Mouse (Mus musculus) cerebellum, postnatal 25 days (tissue): ENCODE measurements around the gene Rho.

Experiments
- DNase-seq, 2 experiments: peaks; one replicate each; pipeline ENCODE4 v3.0.0; 2021; ENCODE audit warnings: mixed read lengths in 2 of 2

Gene Rho

GRCm38 (mm10) chr6:115915601-115916445, 15.7 kb upstream of the Rho start:
- peak; percentile 72 to 80 for DNase-seq

GRCm38 (mm10) chr6:115916611-115917010, 14.9 kb upstream of the Rho start:
- DNase-seq = peak; percentile 64 to 72

GRCm38 (mm10) chr6:115918615-115919014, 12.9 kb upstream of the Rho start:
- no peak for DNase-seq

GRCm38 (mm10) chr6:115919876-115920275, 11.7 kb upstream of the Rho start:
- DNase-seq = no peak

- no peak for DNase-seq
Measured at GRCm38 (mm10) chr6:115924829-115925228, 6.7 kb upstream of the Rho start.

GRCm38 (mm10) chr6:115926416-115926815, 5.1 kb upstream of the Rho start:
- no peak for DNase-seq

- DNase-seq = no peak
Measured at GRCm38 (mm10) chr6:115927292-115928242, 4.0 kb upstream of the Rho start.

GRCm38 (mm10) chr6:115930018-115930417, 1.5 kb upstream of the Rho start:
- no peak for DNase-seq

GRCm38 (mm10) chr6:115932391-115932790, 843 bp downstream of the Rho start:
- no peak for DNase-seq

- DNase-seq = no peak
Measured at GRCm38 (mm10) chr6:115935544-115935943, 4.0 kb downstream of the Rho start.

GRCm38 (mm10) chr6:115938011-115938410, 6.5 kb downstream of the Rho start:
- no peak for DNase-seq

- DNase-seq = no peak
Measured at GRCm38 (mm10) chr6:115938798-115939197, 7.2 kb downstream of the Rho start.

GRCm38 (mm10) chr6:115940603-115941002, 9.1 kb downstream of the Rho start:
- DNase-seq = no peak

GRCm38 (mm10) chr6:115941128-115941527, 9.6 kb downstream of the Rho start:
- DNase-seq = no peak

- DNase-seq = no peak
Measured at GRCm38 (mm10) chr6:115943498-115944427, 12.2 kb downstream of the Rho start.

- no peak for DNase-seq
Measured at GRCm38 (mm10) chr6:115944638-115945037, 13.1 kb downstream of the Rho start, which contains the start of gene H1foo. Gene H1foo (plus strand): TSS chr6:115944938.

- no peak for DNase-seq
Measured at GRCm38 (mm10) chr6:115945633-115946032, 14.1 kb downstream of the Rho start.

- DNase-seq = no peak
Measured at GRCm38 (mm10) chr6:115946389-115946788, 14.8 kb downstream of the Rho start.

- no peak for DNase-seq
Measured at GRCm38 (mm10) chr6:115954506-115955074, 23.0 kb downstream of the Rho start.

- DNase-seq = peak; percentile 66 to 73
Measured at GRCm38 (mm10) chr6:115955169-115955568, 23.6 kb downstream of the Rho start.

GRCm38 (mm10) chr6:115955664-115956063, 24.1 kb downstream of the Rho start:
- no peak for DNase-seq

- DNase-seq = peak in 1 of 2 experiments; percentile 43
Measured at GRCm38 (mm10) chr6:115956418-115956921, 24.9 kb downstream of the Rho start.
